Mouse (Mus musculus): ENCODE measurements at regions not wholly inside any gene's neighbourhood (a gene's known extent, or its start where the extent isn't known, plus 50 kb on each side); places are given as distances from the start of the nearest gene placed in this dataset.
A peak's percentile ranks its signal among the peaks of the same experiment; 100 is the strongest.

DNA sequence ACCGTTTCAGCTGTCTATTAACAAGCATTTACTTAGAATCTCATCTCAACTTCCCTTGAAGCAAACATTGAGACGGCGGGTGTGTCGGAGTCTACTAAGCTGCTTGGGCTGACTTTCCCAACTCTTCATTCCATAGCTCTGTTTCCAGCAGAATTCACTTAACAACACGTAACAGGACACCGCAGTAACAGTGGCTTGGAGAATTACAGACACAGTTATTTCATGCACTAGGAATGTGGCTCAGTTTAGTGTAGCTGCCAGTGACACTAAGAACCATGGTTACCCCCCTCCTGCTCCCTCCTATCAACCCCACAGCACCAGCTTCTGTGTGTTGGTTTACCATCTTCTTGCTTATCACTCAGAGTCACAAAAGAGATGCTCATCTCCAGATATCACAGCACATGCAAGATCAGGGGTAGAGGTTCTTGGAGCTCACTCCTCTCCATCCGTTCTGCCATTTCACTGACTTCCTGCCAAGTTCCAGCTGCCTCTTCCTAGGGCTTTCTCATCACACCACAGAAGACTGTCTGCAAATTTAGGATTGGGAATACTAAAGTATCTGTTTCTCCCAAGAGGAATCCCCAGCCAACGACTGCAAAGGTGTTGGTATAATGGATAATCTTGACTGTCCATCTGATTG is 90.7 kb downstream of the Banf2 start:
- DNase-seq (ENCODE audit: low spot score in 2 of 2), result no peak

DNA sequence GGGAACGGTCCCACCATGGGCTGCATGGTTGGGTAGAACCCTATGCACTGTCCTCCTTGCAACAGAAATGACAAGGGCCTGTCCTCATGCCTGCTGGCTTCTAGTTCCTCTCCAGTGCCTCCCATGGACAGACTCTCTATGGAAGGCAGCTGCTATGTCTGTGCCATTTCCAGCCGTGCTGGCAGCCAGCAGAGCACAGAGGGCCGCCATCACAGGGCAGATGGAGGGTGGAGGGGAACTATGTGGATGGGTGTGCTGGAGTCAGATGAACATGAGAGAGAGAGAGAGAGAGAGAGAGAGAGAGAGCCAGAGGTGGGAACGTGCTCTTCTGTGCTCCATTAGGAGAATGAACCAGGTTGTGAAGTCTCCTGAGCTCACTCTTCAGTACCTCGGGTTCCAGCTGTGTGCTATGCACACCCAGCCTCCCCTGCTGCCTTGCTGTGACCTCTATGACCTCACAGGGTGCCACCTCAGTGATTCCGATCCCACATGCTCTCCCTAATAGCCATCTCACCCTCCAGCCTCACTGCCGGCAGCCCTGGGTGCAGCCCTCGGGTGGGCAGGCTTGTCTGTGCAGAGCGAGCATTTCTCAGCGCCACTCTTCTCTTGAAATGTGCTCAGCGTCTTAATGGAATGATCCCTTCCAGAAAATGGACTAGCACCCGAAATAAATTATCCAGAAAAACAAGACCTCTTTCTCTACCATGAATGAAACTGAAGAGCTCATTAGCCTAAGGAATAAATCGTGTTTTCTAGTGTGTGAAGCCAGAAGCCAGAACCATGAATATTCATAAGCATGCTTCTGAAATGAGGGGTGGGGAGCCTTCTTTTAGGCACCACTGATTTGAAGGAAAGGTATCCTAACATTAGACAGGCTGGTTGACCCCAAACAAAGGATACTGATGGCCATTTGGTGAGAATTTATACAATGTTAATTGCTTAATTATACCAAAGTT is 94.5 kb downstream of the Banf2 start:
- peak in 1 of 2 experiments; percentile 10 for DNase-seq (ENCODE audit: low spot score in 2 of 2)

DNA sequence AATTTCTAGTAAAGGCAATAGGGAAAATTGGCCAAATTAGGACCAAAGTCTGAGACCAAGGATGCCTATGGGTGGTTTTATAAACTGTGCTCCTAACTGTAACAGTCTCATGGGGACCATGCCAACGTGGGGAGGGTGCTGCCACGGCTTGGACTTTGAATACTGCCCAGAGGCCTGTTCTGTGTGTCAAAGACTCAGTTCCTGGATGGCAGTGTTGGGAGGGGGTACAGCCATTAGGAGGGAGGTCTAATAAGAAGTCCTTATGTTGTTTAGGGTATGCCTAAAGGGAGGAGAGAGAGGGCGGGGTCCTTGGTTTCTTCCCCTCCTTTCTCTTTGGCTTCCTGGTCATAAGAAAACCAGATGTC is 95.2 kb downstream of the Banf2 start:
- no peak for DNase-seq (ENCODE audit: low spot score in 2 of 2)

DNA sequence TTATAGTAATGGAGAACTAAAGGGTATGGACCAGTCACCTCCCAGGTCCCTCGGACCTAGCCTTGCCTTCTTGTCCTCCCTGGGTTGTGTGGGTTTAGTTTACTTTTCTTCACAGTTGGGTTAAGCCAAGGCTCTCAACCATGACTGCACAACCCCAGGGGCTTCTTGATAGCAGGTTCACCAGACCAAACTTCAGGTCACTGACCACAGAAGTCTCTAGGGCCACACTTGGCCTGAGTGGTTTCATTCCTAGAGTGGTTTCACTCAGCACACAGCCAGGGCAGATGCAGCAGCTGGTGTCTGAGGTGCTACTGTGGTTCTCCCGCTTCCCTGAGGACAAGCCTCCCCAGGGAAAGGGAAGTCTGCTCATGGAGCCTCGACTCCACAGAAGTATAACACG is 95.7 kb downstream of the Banf2 start:
- no peak for DNase-seq (ENCODE audit: low spot score in 2 of 2)

DNA sequence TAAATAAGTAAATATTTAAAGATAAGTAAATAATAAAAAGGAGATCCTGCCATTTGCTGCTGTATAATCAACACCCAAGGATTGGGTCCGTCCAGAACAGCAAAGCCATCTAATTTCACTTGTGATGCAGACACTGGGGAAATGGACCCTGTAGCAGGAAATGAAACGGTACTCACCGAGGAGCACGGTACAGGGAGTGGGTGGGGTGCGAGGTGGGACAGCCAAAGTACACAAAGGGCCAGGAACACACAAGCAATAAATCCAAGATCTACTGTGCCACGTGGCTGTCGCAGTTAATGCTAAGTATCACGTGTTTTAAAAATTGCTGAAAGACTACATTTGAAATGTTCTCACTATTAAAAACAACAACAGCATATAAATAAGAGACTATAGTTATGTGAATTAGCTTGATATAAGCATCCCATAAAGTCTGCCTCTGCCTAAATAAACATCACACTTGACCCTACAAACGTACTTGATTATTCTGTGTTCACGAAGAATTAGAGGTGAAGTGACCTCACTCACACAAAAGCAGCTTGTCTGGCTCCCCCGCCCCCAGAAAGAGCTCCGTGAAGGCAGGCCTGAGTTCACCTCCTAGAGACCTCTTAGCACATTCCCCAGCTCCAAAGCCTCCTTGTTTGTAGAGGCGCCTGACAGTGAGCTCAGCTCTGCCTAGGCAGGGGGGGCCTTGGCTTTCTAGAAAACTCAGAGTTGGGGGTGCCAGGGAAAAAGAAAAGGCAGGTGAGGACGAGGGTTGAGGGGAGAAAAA is 101.1 kb downstream of the Banf2 start:
- no peak for DNase-seq (ENCODE audit: low spot score in 2 of 2)

DNA sequence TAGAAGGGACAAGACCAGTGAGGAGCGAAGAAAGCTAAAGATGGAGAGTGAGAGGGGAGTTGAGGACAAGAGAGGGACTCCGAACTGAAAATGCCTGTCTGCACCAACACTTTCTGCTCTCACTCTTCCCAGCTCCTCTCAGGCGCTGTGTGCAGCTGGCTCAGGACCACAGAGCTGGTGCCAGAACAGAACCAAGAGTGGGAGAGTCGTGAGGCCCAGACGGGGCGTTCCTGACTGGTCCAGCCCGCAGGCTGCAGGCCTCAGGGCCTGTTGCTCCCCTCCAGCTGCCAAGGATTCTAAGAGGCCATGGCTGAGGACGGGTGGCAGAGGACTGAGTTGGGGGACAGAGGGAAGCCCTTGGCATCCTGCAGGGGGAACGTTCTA is 101.7 kb downstream of the Banf2 start:
- no peak for DNase-seq (ENCODE audit: low spot score in 2 of 2)

DNA sequence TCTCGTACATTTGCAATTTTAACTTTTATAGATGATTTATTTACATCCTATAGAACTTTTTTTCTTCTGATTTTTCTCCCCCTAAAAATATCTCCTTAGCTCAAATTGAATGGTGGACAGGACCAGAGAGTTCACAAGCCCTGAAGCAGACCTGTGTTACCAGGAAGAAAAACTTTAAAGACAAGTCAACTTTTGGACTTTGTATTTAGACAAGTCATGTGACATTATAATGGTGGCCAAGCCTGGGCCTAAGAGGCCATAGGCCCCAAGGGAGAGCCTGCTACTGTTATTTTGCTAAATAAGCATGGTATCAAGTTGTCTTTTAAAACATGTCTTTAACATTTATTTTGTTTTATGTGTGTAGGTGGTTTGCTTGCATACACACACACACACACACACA is 102.7 kb downstream of the Banf2 start:
- no peak for DNase-seq (ENCODE audit: low spot score in 2 of 2)

DNA sequence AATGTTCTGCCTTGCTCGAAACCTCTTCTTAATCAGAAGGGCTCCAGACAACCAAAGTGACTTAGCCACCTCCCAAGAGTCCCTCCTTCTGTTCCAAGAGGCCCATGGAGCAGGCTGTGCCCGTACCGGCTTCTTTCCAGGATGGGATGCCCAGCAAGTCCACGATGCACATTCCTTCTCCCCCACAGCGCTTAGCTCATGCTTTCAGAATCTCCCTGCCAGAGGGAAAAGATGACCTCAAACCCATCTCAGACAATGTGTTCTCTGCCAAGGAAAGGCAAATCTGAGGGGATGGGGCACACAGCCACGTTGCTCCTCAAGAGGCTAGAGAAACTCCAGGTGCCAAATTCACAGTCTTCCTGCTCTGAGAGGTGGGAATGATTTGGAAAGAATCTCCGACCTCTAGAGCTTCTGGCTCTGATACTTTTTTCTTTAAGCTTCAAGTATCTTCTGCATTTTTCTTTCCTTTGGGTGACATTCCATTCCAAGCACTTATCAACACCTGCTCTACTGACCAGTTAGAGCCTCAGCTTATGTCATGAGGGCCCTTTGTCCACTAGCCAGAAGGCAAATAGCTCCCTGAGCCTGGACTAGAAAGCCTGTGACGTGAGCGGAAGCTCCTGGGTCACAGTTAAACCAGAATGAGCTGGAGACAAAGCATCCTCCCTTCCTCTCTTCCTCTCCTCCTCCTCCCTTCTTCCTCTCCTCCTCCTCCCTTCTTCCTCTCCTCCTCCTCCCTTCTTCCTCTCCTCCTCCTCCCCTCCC is 110.9 kb downstream of the Banf2 start:
- no peak for DNase-seq (ENCODE audit: low spot score in 2 of 2)

DNA sequence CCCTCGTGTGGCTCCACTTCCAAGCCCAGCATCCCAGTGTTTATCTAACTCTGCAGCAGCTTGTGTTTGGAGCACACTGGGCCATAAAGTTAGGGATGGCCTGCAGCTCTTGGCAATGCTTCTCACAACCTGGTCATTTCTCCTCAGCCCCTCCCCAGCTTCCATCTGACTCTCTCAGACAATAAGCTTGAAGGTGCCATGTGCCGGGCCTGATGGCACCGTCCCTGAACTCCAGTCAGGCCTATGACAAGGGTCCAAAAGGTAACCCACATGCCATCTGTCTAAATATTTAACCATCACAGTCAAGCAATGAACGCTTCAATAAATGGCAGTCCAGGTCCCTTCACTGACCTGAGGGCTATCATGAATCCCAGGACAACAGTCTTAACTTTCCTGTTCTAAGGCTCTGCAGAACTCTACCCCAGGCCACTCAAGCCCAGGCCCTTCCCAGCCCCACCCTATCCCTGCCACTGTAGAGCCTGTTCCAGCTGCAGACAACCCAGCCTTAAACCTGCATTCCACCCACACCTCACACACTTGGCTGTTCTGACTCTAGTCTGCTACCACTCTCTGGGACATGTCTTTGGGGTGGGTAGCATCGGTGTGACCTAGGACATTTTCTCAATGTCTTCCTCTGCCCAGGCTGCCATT is 111.8 kb downstream of the Banf2 start:
- DNase-seq (ENCODE audit: low spot score in 2 of 2), result no peak

DNA sequence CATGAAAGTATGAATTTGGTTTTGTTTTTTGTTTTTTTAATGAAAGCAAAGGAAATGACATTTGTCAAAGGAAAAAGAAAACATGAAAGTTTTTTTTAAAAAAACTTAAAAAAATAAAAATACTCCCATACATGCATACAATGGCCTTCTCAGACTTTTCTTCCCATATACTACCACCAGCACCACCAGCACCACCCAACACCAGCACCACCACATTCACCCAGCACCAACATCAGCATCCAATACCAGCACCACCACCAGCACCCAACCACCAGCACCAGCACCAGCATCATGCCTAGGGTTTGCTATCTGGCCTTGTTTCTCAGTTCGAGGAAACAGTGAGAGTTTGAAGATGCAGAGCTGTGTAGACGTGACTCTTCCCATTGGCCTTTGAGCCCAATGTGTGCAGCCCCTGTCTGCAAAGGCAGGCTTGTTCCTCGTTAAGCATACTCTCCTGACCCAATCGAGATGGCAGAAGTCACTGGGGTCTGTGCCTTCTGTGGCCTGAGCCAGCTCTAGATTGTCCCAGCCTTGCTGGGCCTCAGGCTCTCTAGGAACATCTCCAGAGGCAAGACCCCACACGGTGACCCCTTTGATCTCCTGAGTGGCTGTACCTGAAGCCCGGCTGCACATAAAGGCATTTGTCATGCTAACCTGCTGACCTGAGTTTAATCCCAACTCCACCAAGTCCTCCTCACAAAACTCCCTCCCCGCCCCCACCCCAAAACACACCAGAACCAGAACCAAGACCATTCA is 113.8 kb upstream of the Mgme1 start:
- DNase-seq (ENCODE audit: low spot score in 2 of 2), result no peak

DNA sequence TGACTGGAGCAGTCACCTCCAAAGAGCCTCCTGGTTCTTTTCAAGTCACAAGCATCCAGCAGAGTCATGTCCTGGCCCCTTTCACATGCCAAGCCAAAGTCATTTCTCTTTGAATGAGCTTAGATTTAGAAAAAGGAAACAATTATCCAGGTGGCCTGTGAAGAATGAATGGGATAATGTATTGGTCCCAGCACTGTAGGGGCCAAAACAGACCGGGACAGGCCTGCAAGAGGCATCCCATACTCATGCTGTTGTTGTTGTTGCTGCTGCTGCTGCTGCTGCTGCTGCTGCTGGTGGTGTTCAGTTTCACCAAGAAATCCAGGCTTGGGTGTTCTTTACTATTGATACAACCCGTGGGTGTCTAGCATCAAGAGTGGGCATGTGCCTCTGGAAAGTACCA is 113.1 kb upstream of the Mgme1 start:
- no peak for DNase-seq (ENCODE audit: low spot score in 2 of 2)

DNA sequence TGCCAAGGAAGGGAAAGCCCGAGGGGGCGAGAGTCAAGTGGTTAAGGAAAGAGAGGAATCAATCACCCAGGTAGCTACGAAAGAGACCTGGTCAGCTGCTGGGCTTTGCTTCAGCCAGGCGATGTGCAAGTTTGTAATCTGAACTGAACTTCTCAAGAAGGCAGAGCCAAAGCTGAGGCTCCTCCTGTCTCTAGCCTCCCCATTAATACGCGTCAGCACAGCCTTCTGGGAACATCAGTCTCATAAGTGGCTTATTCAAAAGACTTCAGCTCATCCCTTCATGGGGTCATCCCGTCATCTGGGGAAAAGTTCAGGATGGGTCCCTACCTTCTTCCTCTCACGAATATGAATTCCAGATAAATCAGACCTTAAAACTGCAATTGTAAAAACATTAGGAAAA is 112.2 kb upstream of the Mgme1 start:
- DNase-seq (ENCODE audit: low spot score in 2 of 2), result no peak

DNA sequence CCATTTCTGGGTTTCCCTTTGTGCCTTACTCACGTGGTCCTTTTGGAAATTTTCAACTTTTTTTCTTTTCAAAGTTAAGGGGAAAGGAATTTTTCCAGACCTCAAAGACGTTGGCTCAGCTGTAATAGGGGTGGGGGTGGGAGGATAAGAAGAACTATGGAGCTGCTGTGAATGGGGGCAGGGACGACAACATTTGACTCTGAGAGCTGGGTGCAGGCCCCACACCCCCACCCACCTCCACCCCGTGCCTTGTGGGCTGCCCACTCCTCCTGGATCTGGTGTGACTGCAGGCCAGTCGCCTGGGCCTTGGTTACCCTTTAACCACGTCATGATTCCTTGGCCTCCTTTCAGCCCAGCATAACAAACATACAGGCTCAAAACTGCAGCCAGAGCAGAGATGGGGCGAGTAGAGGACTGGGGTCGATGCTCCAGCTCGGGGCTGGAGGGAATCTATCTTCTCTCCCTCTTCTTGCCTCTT is 110.6 kb upstream of the Mgme1 start:
- DNase-seq (ENCODE audit: low spot score in 2 of 2), result no peak

DNA sequence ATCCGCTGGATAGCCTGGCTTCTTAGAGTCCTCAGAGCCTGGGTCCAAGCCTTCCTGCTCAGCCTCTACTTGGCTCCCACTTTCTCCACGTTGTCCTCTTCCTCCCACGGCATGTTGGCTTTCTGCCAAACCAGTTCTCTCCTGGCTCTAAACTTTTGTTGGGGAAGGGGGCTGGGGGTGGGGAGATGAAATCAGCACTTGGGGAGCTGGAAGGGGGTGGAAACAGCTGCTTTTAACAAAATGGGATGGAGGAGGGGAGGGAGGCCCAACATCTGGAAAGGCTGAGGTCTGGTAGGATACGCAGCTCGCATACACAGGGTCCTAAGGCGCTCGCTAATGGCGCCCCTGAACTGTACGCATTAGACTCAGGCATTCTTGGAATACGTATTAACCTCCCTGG is 110.0 kb upstream of the Mgme1 start:
- no peak for DNase-seq (ENCODE audit: low spot score in 2 of 2)

DNA sequence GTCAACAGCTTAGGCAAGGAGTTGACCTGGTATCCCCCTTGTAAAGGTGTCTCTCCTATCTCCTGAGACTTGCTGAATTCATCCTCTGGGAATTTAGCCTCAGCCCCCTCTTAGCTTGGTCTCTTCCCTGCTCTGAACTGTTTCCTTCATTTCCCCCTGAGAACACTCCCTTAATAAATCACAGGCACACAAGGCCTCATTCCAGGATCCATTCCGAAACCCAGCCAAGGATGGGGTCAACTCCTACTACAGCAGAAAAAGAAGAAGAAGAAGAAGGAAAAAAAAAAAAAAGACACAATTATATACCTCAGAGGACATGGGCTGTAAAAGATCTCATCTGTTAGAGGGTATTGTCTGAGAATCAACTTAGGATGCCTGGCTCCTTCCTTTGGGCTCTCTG is 108.6 kb upstream of the Mgme1 start:
- DNase-seq (ENCODE audit: low spot score in 2 of 2), result no peak

DNA sequence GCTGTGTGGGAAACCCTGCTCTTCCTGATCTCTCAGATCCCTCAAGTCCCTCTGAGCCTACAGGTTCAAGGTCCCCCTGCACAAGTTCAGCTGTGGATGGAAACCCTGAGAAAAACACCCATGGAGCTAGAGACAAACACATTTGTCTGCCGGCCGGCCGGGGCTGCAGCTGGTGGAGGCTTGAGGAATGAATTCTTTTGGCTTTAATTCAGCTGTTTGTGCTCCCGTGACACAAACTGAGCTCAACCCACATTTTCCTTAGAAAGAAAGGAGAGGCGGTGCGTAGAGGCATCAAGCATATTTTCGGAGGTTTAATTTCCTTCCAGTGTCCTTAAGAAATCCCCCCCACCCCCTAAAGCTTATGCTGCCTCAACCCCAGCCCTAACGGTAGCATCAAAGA is 106.4 kb upstream of the Mgme1 start:
- DNase-seq (ENCODE audit: low spot score in 2 of 2), result no peak

DNA sequence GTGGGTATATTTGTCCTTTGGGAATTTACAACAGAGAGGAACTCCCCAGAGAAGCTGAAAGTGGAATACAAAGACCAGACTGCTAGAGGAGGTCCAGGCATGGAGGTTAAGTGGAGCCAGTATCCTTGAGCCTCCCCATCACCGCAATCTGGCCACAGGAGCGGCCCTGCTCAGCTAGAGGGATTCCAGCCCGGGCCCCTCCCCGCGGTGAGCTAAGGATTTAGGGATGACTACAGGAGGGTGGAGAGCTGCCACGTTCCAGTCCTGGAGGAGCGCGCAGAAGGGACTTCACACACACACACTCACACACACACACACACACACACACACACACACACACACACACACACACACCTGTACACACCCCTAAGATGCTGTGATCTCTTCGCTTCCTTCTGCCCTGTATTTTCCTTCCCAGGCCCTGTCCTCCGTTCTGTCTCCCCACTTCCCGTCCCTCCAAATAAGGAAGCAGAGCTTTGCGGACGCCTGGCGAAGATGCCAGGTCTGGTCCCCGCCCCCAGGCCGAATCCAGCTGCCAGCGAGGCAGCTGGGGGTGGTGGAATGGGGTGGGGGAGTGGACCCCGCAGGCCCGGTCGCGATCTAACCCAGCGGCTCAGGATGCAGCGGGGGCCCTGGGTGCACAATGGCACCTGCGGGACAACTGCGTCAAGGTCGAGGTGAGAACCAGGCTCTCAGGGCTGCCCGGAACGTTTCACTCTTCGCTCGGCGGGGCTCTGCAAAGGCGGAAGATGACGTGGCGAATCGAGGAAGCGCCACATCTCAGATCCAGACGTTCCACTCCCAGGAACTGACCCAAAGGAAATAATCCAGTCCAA is 105.3 kb upstream of the Mgme1 start:
- DNase-seq (ENCODE audit: low spot score in 2 of 2), result peak; percentile 64 to 73

DNA sequence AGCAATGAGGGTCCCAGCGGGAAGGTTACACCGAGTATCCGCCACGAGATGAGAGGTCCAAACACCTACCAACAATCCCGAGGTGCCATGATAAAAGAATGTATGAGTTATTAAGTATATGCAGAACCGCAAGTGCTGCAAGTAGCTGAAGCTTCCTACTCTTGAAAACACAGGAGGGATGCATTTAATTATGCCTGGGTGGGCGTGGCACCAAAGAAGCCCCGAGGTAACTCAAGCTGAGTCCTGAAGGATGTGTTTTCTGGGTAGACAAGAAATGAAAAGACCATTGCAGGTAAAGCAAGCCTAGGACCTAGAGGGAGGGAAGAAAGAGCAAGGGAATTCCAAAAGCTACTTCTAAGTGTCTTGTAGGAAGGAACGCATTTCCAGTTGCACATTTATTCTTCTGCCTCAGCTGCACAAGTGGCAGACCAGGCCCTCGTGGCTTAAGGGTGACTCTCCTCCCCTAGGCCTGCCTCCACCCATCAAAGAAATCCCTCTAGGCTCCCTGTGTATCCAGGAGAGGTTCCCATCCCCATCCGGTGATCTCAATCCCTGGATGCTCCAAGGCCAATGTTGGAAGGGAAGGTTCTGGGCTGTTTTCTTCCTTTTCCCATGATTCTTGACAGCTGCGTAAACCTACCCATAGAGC is 104.2 kb upstream of the Mgme1 start:
- DNase-seq (ENCODE audit: low spot score in 2 of 2), result no peak

All from left cerebral cortex, adult 8-10 months (tissue).